Mouse (Mus musculus): ENCODE data around the gene Polr2c. TPM values are rescaled to one million over a fixed set of nuclear protein-coding genes. Genes with fewer than 3 reads are reported as not detected.
"Not testable (repeated sequence)": the region's sequence is repeated elsewhere in the genome, so short reads cannot be mapped to it uniquely, and the experiment has no call there.

Polr2c gene
- 36.9 to 49.4 TPM (median 40.6 TPM) in 3 replicates for total RNA-seq (2017)

DNA sequence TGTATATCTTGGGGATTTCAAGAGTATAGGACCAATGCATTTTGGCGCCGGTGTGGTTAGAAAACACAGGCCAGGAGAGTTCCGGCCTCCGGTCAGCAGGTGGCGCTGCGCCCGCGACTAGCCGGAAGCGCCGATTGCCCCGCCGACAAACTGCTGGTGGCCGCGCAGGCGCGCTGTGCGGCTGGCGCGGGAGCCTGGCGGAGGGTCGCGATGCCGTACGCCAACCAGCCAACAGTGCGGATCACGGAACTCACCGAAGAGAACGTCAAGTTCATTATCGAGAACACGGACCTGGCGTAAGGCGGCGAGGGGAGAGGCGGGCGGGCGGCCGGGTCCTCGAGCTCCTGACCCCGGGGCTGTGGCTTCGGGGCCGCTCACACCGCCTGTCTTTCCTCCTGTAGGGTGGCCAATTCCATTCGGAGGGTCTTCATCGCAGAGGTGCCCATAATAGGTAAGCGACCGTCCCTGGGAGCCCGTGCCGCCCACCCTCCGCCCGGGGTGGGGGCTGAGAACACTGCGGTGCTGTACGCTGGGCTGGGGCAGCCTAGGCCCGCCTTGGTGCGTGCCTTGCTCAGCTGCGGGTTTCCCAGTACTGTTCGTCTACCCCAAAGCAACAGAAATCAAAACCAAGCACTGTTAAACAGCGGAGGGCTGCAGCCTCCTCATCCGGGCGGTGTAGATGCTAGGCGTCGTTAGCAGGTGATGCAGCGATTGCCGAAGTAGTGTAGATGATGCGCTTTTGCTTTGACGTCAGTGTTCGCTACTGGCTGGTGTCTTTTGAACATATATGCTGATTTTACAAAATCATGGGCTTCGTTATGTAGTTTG is at the start of gene Polr2c:
Gene Polr2c (plus strand): TSS at position 105 of the 828 bp plus-strand sequence.
- peak; percentile 72 for ATAC-seq (replicated peaks; ENCODE audit: insufficient number of reproducible peaks, low FRiP score, low TSS enrichment, poor library complexity, severe bottlenecking)

DNA sequence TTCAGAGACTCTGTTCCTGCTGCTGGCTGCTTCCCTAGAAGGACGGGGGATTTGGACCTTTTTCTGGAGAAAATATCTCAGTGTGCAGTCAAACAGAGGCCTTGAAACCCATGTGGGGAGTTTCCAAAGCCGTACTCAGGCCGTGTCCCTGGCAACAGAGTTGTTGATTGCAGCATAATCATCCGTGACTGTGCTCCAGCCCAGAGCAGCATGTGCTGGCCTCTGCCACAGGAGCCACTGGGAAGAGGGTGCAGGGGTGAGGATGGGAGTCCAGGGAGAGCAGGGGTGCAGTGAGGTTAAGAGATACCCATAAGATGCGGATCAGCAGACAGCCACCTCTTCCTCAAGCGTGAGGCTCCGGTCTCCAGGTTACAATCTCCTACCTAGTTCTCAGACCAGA is 49.7 kb upstream of the Polr2c start:
- ATAC-seq (replicated peaks; ENCODE audit: insufficient number of reproducible peaks, low FRiP score, low TSS enrichment, poor library complexity, severe bottlenecking): no peak

DNA sequence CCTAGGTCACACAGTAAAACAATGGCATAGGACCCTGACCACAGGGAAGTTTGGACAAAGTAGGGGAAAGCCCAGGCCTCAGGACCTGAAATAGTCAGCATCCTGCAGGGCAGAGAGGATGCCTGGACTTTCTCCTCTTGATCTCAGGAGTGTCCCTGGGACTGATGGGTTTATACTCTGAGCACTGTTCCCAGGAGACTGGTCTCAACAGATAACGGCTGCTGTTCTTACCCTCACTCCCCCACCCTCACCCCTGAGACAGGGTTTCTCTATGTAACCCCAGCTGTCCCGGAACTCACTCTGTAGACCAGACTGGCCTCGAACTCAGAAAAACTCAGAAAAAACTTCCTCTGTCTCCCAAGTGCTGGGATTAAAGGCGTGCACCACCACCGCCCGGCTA is 48.9 kb upstream of the Polr2c start:
- ATAC-seq (replicated peaks; ENCODE audit: insufficient number of reproducible peaks, low FRiP score, low TSS enrichment, poor library complexity, severe bottlenecking): no peak

DNA sequence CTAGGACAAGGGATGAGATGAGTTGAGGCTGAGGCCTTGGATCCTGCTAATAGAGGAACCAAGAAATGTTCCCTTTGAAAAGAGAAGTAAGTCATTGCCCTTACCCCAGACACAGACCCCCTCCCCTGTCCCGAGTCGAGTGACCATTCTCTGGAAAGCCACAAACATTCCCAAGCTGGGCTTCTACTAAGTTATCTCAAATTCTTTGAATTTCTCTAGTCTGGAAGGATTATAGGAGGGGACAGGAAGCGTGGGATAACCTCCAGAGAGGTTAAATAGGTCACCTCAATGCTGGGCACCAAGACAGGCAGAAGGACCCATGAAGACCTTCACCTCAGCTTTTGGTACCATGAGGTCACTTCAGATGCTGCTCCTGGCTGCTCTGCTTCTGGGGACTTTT is 47.1 kb upstream of the Polr2c start, which contains the start of gene Ccl17:
Gene Ccl17 (plus strand): TSS at position 301 of the 400 bp plus-strand sequence.
- ATAC-seq (replicated peaks; ENCODE audit: insufficient number of reproducible peaks, low FRiP score, low TSS enrichment, poor library complexity, severe bottlenecking): no peak

DNA sequence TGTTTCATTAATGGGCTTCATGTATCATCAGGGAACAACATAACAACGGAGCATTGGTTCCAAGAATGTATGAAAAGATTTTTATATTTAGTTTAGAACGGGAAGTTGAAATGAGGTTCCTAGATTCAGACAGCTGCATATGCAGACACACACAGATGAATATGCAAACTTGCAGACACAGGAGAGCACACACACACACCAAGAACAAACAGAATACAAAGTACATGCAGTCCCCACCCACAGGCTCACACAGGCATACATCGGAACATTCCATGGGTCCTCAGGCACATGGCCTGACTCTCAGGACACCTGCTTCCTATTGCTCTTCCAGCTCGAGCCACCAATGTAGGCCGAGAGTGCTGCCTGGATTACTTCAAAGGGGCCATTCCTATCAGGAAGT is 46.4 kb upstream of the Polr2c start:
- no peak for ATAC-seq (replicated peaks; ENCODE audit: insufficient number of reproducible peaks, low FRiP score, low TSS enrichment, poor library complexity, severe bottlenecking)

DNA sequence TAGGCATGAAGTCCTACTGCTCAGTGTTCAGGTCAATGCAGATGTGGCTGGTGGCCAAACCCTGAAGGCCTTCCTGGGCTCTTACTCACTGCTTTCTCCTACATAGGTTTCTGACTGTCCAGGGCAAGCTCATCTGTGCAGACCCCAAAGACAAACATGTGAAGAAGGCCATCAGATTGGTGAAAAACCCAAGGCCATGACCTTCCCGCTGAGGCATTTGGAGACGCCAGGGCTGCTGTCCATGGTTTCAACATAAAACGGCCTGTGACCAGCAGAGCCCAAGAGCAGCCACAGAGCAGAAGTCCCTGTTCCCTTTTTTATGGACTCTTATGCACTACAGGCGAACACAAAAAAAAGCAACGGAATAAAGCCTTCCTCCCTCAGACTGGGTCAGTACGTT is 45.6 kb upstream of the Polr2c start:
- ATAC-seq (replicated peaks; ENCODE audit: insufficient number of reproducible peaks, low FRiP score, low TSS enrichment, poor library complexity, severe bottlenecking): peak; percentile 50; the same call in 1 of the 2 replicates

DNA sequence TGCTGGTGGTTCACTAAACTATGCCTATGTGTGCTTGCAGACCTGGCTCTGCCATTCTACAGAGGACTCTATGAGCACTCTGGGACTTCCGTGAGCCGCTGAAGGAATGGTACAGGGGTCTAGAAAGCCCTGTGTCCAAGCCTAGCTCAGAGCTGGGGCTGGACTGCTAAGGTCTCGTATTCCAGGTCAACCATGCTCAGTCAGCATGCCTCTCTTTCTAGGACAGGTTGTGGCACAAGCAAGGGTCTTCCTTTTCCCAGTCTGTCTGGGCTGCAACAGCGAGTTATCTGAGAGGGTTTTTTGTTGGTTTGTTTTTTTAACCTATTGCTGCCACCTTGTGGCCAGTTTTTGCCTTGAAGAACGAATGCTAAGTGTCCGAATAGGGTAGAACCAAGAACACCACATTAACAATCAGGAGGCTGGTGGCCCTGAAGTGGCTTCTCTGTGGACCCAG is 44.6 kb upstream of the Polr2c start:
- ATAC-seq (replicated peaks; ENCODE audit: insufficient number of reproducible peaks, low FRiP score, low TSS enrichment, poor library complexity, severe bottlenecking): no peak; the same call in 1 of the 2 replicates

DNA sequence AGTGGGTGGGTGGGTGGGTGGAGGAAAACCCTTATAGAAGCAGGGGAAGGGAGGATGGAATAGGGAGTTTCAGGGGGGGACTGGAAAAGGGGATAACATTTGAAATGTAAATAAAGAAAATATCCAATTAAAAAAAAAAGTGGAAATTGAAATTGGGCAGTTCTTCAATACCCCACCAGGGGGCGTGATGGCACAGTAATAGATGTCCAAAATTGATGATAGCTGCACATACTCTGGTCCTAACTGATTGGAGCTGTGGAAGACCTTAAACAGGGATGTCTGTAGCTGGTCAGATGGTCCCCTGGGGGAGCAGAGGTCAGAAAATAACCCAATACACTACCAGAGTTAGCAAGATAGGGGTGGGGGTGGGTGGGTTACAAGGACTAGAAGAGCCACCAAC is 42.7 kb upstream of the Polr2c start:
- no peak for ATAC-seq (replicated peaks; ENCODE audit: insufficient number of reproducible peaks, low FRiP score, low TSS enrichment, poor library complexity, severe bottlenecking)

DNA sequence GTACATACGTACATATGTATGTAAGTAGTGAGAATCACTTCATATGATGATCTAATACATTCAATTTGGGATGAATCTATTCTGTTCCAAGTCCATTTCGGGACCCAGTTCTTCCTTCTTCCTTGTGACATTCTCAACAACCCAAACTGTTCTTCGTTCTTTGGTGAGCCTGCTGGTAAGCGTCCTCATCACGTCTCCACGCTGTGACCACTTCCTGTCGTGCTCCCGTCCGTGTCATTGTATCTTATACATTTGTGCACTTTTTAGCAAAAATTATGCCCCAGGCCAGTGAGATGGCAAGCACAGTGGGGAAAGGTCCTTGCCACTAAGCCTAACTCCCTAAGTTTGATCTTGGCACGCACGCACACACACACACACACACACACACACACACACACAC is 39.3 kb upstream of the Polr2c start:
- ATAC-seq (replicated peaks; ENCODE audit: insufficient number of reproducible peaks, low FRiP score, low TSS enrichment, poor library complexity, severe bottlenecking): no peak

DNA sequence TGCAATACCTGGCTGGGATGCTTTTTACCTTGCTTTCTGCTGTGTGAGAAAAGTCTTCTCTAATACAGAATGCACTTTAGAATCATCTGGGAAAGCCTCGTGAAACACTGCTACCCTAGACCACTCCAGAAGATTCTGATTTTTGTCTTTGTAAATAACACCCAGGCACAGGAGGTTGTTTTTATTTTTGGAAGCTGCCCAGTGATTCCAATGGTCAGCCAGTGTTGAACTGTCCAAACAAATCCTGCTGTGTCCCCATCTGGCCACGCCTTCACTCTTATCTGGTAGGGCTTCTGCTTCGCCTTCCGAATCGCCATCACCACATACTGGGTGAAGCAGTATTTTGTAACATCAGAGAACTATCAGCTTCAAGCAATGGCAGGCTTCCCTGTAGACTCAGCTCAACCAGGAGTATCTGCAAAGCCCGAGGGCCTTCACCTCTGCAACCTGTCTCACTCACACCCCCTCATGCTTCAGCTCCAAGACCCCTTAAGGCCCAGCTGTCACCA is 37.5 kb upstream of the Polr2c start:
- ATAC-seq (replicated peaks; ENCODE audit: insufficient number of reproducible peaks, low FRiP score, low TSS enrichment, poor library complexity, severe bottlenecking): no peak

DNA sequence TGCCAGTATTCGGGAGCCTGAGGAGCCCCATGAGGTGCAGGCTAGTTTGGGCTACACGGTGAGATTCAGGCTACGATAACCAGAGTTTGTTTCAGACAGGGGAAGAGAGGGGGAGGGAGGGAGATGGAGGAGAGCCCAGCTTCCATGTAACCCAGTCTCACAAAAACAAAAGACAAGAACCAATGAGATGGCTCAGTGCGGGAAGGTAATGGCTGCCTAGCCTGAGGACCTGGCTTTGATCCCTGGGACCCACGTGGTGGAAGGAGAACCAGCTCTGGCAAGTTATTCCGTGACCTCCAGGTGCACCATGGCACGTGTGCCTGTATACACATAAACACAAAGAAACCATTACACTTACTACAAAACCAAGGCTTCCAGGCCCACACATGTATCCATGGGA is 36.7 kb upstream of the Polr2c start:
- ATAC-seq (replicated peaks; ENCODE audit: insufficient number of reproducible peaks, low FRiP score, low TSS enrichment, poor library complexity, severe bottlenecking): no peak

DNA sequence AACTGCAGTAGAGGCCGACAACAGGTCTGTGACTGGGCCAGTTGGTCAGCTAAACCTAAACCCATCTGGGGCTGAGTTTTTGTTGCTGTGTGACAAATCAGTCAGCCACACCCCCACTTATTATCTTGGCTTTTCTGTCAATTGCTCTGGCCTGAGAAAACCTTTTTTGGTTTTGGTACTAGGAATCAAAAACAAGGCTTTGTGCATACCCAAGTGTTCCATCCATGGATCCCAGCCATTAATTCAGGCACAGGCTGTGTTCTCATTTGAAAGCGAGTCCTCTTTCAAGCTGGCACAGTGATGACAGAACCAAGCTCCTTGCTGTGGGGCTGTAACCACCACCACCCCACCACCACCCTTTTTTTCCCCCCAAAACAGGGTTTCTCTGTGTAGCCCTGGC is 35.9 kb upstream of the Polr2c start:
- no peak for ATAC-seq (replicated peaks; ENCODE audit: insufficient number of reproducible peaks, low FRiP score, low TSS enrichment, poor library complexity, severe bottlenecking)

DNA sequence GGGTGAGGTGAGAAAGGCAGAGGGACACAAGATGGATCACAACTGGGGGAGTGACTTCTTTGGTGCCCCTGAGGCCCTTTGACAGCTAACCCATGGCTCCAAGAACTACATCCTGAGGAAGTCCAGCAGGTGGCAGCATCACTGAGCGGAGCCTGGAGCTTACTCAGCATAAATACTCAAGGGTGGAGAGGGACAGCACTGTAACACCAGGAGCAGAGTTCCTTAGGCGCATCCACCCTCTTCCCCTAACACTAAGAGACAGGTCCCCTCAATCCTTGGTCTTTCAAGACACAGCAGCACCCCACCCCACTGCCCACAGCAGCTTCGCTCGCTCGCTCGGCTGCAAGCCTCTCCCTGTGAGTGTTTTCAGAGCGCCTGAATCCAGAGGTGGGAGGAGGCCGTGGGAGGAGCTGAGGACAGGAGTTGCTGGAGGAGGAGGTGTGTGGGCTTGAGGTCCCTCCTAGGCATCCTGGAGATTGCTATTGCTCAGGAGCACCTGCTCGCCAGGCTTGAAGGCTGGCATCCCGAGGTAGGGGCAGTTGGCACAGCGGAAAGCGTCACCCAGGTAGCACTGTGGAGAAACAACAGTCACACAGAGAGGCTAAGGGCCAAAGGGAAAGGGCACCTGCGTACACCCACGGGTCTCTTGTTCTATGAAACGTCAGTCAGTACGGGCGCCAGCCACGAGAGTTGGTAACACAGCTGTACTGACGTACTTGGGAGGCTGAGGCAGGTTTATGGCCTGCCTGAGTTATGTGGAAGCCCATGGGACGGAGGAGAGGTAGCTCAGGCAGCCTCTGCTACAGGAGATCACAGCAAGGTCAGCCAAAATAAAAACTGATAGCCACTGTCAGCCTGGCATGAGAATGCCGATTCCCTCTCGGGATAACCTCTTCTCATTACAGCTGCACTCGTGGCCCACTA is 34.4 kb upstream of the Polr2c start:
- ATAC-seq (replicated peaks; ENCODE audit: insufficient number of reproducible peaks, low FRiP score, low TSS enrichment, poor library complexity, severe bottlenecking): peak; percentile 45; the same call in 1 of the 2 replicates

DNA sequence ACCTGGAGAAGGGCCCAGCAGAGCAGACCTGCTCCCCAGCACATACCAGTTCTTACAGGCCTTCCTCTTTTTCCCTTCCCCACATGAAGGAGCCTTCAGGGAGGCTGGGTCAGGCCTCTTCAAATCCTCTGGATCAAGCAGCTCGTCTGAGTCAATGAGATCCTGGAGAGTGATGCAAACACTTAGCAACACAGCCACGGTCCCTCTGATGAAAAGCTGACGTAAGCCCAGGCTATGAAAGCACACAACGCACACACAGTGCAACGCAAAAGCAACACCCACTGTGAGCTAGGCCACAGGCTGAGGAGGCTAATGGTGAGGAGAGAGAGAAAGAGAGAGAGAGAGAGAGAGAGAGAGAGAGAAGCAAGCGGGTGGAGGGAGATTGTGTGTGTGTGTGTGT is 32.1 kb upstream of the Polr2c start:
- no peak for ATAC-seq (replicated peaks; ENCODE audit: insufficient number of reproducible peaks, low FRiP score, low TSS enrichment, poor library complexity, severe bottlenecking)

DNA sequence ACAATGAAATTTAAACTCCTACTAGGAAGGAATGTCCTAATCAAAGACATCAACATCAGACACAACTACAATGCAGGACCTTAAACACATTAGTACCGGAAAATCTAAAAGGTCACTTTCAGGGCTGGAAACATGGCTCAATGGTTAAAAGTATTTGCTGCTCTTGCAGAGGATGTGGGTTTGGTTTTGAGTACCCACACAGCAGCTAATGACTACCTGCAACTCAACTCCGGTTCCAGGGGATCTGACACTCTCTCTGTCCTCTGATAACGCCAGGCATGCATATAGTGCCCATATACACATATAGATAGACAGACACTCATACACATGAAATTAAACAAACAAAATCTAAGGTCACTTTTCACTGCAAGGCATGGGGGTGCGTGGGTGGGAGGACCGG is 31.0 kb upstream of the Polr2c start:
- ATAC-seq (replicated peaks; ENCODE audit: insufficient number of reproducible peaks, low FRiP score, low TSS enrichment, poor library complexity, severe bottlenecking): no peak

DNA sequence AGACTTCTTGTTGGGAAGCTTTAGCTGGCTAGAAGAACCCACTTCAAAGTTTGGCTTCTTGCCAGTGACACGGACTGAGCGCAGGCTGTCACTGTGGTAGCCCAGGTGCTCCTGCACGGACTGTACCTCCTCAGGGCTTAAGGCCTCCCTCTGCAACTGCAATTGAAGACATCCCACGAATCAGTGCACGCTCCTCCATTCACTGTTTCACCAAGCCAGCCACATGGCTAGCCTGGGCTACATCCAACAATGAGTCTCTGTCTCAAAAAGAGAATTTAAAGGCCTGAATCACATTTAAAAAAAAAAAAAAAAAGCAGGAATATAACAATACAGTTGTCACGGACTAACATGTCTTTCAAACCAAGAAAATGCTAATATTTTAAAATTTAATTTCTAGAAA is 29.0 kb upstream of the Polr2c start:
- ATAC-seq (replicated peaks; ENCODE audit: insufficient number of reproducible peaks, low FRiP score, low TSS enrichment, poor library complexity, severe bottlenecking): no peak

DNA sequence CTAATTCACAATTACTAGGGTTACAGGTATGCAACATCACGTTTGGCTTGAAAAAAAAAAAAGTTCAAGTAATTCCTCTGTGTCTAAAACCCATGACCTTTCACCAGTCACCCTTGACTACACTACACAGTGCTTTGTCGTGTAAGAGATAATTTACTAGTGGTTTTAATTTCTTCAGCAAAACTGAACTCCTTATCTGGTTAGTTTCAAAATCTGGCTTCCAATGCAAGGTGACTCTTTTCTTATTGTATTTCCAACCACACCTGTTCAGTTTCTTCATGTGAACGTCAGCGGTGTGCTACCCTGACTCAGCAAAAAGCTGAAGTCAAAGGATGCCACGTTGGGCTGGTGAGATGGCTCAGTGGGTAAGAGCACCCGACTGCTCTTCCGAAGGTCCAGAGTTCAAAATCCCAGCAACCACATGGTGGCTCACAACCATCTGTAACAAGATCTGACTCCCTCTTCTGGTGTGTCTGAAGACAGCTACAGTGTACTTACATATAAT is 23.3 kb upstream of the Polr2c start:
- ATAC-seq (replicated peaks; ENCODE audit: insufficient number of reproducible peaks, low FRiP score, low TSS enrichment, poor library complexity, severe bottlenecking): not testable (repeated sequence)

DNA sequence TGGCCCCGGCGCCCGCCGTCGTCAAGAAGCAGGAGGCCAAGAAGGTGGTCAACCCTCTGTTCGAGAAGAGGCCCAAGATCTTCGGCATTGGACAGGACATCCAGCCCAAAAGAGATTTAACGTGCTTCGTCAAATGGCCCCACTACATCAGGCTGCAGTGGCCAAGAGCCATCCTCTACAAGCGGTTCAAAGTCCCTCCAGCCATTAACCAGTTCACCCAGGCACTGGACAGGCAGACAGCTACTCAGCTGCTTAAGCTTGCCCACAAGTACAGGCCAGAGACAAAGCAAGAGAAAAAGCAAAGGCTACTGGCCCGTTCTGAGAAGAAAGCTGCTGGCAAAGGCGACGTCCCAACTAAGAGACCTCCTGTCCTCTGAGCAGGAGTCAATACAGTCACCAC is 21.5 kb upstream of the Polr2c start:
- ATAC-seq (replicated peaks; ENCODE audit: insufficient number of reproducible peaks, low FRiP score, low TSS enrichment, poor library complexity, severe bottlenecking): not testable (repeated sequence)
